Mouse (Mus musculus): Measurements from ENCODE around the gene Daxx. TPM values are rescaled to one million over a fixed set of nuclear protein-coding genes. Genes with fewer than 3 reads are reported as not detected.

Gene Daxx
- polyA plus RNA-seq, 1 experiment from 2014 or later: 65.4 TPM

DNA sequence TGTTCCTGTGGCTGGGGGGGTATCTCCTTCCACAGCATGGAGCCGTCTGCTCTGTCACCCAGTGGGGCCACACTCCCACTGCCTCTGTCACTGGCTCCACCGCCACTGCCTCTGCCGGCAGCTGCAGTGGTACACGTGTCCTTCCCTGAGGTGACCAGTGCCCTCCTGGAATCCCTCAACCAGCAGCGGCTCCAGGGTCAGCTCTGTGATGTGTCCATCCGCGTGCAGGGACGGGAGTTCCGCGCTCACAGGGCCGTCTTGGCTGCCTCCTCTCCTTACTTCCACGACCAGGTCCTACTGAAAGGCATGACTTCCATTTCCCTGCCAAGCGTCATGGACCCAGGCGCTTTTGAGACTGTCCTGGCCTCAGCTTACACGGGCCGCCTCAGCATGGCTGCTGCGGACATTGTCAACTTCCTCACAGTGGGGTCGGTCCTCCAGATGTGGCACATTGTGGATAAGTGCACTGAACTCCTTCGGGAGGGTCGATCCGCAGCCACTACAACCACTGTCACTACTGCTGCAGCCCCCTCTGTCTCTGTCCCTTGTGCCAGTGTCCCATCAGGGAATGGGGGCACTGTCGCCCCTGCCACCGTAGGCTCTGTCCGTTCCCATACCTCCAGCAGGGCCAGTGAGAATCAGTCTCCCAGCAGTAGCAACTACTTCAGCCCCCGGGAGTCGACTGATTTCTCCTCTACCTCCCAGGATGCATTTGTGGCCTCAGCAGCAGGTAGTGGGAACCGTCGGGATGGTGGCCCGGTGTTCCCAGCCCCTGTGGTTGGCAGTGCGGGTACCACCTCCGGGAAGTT lies 7.8 kb downstream of the Daxx start:
- peak overlapping the region; percentile 63 for H3K9ac ChIP-seq
- peaks cover 35% of the 10 kb centered on the region for H3K36me3 ChIP-seq
- H3K9me3 ChIP-seq: no peaks in the 10 kb centered on the region
- peak overlapping the region; percentile 68 for H3K4me2 ChIP-seq (replicated peaks)
- H3K27me3 ChIP-seq: no peaks in the 10 kb centered on the region
- WGBS: 75% methylated on average over 31 of the region's 31 CpGs
- peaks cover 44% of the 10 kb centered on the region for H3K4me1 ChIP-seq
- peak overlapping the region; percentile 52 for H3K4me3 ChIP-seq
- no peak for ATAC-seq (ENCODE audit: low FRiP score, low read depth)
- no peak overlapping the region for H3K27ac ChIP-seq

DNA sequence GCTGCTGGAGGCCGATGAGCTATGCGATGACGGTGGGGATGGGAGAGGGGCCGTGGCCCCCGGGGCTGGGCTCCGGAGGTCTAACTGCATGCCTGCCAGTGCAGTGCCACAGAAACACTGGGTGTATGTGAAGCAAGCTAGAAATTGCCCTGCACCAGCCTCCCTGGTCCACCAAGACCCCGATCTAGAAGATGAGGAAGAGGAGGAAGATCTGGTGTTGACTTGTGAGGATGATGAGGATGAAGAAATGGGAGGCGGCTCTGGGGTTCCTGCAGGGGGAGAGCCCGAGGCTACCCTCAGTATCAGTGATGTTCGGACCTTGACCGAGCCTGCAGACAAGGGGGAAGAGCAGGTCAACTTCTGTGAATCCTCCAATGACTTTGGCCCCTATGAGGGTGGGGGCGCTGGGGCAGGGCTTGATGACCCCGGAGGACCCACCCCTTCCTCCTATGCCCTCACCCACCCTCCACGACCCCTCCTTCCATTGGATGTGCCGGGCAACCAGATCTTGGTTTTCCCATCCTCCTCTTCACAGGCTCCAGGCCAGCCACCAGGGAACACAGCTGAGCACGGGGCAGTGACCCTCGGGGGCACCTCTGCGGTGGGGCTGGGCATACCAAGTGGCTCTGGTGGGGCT lies 8.6 kb downstream of the Daxx start:
- ATAC-seq (ENCODE audit: low FRiP score, low read depth): no peak
- peak overlapping the region; percentile 68; the same call in 1 of the 2 replicates for H3K4me2 ChIP-seq (replicated peaks)
- peaks cover 29% of the 10 kb centered on the region for H3K36me3 ChIP-seq
- H3K4me1 ChIP-seq: peaks cover 44% of the 10 kb centered on the region
- no peaks in the 10 kb centered on the region for H3K27me3 ChIP-seq
- 83% methylated on average over 18 of the region's 18 CpGs for WGBS
- H3K4me3 ChIP-seq: peak overlapping the region; percentile 65
- H3K27ac ChIP-seq: no peak overlapping the region
- H3K9me3 ChIP-seq: no peaks in the 10 kb centered on the region
- no peak overlapping the region for H3K9ac ChIP-seq

DNA sequence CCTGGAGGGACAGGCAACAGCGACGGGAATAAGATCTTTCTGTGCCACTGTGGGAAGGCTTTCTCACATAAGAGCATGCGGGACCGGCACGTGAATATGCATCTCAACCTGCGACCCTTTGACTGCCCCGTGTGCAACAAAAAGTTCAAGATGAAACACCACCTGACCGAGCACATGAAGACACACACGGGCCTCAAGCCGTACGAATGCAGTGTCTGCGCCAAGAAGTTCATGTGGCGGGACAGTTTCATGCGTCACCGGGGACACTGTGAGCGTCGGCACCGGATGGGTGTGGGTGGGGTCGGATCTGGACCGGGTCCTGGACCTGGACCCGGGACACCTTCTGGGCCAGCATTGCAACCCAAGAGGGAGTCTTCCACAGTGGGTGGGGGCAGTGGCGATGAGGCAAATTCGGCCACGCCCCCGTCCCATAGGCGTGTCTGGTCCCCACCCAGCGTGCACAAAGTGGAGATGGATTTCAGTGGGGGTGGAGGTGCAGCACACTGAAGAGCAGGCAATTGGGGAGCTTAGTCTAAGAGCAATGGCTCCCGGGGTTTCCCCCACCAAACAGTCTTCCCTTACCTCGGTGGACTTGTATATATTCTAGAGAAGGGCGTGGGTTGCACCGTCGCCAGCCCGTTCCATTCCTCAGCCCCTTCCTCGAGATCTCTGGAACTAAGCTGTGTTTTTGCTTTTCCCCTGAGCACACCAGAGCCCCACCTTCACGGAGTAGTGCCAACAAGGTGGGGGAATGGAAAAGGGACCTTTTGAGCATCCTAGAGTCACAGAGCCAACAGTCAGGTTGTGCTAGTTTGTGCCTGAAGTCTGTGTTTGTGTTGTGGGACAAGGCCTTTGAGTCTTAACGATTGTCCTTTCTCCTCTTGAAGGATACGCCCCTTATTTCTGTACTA lies 9.3 kb downstream of the Daxx start:
- H3K9me3 ChIP-seq: no peaks in the 10 kb centered on the region
- H3K4me3 ChIP-seq: peak overlapping the region; percentile 65
- H3K4me1 ChIP-seq: peaks cover 44% of the 10 kb centered on the region
- H3K36me3 ChIP-seq: peaks cover 23% of the 10 kb centered on the region
- no peaks in the 10 kb centered on the region for H3K27me3 ChIP-seq
- no peak overlapping the region for H3K9ac ChIP-seq
- H3K4me2 ChIP-seq (replicated peaks): peak overlapping the region; percentile 99
- H3K27ac ChIP-seq: no peak overlapping the region
- 64% methylated on average over 37 of the region's 37 CpGs for WGBS
- ATAC-seq (ENCODE audit: low FRiP score, low read depth): no peak

DNA sequence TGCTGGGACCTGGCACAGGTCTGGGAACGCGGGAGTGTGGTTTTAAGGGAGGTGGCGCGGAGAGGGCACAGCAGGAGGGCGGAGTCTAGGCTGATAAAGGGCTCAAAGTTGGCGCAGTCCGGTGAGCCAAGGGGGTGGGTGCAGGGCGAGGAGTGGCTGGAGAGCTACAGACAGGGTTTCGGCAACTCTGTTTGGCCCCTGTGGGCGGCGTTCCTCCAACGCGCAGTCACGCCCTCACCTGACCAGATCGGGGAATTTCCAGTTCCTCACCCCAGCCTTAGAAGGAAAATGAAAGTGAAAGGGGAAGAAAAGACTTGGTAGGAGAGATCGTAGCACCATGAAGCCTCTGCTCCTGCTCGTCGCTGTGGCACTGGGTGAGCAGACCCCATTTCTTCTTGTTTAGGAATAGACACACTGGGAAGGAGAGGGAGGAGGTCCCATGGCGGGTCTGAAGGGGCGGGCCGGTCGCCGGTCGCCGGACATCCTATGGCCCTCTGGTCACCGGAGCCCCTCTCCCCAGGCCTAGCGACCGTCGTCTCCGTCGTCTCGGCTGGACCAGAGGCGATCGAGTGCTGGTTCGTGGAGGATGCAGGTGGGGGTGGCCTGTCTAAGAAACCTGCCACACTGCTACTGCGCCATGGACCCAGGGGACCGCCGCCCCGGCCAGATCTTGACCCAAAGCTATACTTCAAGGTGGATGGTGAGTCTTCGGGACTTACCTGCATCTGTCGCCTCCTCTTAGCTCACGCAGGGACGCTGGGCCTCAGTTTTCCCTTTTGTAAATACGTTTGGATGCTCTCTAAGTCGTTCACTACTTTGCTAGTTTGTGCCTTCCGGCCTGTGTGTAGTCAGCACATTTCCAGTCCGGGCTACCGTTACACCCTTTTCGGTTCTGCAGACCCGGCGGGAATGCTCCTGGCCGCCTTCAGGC lies 10.4 kb downstream of the Daxx start:
- ATAC-seq (ENCODE audit: low FRiP score, low read depth): no peak
- Histone ChIP-seq H3K9ac (peak overlapping the region; percentile 82), H3K4me1 (peaks cover 38% of the 10 kb centered on the region), H3K4me2 (replicated peaks) (peak overlapping the region; percentile 99), H3K36me3 (peaks cover 12% of the 10 kb centered on the region), H3K27ac (peak overlapping the region; percentile 77), H3K4me3 (peak overlapping the region; percentile 65), H3K27me3 (no peaks in the 10 kb centered on the region), H3K9me3 (no peaks in the 10 kb centered on the region)
- under 1% methylated on average over 52 of the region's 52 CpGs for WGBS

DNA sequence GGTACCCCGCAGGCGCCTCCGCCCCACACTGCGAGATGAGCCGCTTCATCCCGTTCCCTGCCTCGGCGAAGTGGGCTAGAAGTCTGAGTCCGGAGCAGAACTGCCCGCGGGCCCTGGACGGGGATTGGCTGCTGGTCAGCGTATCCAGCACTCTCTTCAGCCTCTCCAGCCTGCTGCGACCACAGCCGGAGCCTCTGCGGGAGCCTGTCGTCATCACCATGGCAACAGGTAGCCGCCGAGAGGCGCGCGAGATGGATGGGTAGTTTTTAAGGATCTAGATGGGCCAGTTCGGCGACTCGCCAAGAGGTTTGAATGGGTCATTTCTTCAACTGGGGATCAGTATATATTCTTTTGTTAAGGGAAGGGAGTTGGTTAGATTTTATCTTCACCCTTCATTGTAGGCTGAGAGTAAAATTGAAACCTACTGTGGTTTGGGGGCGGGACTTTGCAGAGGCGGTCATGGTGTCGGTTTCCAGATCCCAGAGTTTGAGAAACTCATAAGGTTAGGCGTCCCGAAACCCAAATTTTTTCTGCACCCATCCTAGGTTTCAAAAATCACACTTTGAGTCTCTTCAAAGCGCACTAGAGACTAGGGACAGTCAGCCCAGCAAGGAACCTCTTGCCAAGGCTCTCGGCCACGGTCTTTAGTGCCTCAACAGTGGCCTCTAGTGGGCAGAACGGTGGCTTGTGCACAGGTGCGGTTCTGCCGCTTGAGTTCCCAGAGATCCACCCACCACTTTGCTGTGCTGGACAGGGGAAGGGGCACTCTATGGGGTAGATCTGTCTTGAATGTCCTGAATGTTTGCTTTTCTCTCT lies 11.3 kb downstream of the Daxx start:
- peak; percentile 25 for ATAC-seq (ENCODE audit: low FRiP score, low read depth)
- peak overlapping the region; percentile 65 for H3K4me3 ChIP-seq
- peaks cover 12% of the 10 kb centered on the region; the same call in 1 of the 2 replicates for H3K36me3 ChIP-seq
- peak overlapping the region; percentile 99 for H3K4me2 ChIP-seq (replicated peaks)
- H3K27me3 ChIP-seq: no peaks in the 10 kb centered on the region
- WGBS: 1% methylated on average over 36 of the region's 36 CpGs
- H3K4me1 ChIP-seq: peaks cover 29% of the 10 kb centered on the region
- peak overlapping the region; percentile 82 for H3K9ac ChIP-seq
- no peaks in the 10 kb centered on the region for H3K9me3 ChIP-seq
- peak overlapping the region; percentile 77; the same call in 1 of the 2 replicates for H3K27ac ChIP-seq

DNA sequence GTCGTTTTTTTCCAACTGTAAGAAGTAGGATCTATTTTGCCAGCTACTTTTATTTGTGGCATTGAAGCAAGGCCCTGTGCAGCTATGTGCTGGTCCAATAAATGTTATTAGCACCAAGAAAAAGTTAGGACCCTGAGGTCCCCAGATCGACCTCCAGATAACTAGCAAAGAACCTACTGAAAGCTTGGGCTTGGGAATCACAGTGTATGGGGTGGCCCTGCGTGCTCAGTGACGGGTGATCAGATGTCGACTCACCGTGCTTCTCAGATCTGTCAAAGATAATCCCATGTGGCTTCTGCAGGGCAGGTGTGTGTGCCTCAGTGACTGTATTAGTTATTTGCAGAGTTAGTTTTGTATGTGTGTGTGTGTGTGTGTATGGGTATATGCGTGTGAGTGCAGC lies 12.1 kb downstream of the Daxx start:
- Histone ChIP-seq H3K9me3 (no peaks in the 10 kb centered on the region), H3K4me3 (no peak overlapping the region), H3K27ac (no peak overlapping the region), H3K4me1 (peaks cover 29% of the 10 kb centered on the region), H3K9ac (no peak overlapping the region), H3K4me2 (replicated peaks) (no peak overlapping the region), H3K27me3 (no peaks in the 10 kb centered on the region), H3K36me3 (peaks cover 21% of the 10 kb centered on the region; the same call in 1 of the 2 replicates)
- WGBS: 85% methylated on average over 7 of the region's 7 CpGs
- no peak for ATAC-seq (ENCODE audit: low FRiP score, low read depth)

DNA sequence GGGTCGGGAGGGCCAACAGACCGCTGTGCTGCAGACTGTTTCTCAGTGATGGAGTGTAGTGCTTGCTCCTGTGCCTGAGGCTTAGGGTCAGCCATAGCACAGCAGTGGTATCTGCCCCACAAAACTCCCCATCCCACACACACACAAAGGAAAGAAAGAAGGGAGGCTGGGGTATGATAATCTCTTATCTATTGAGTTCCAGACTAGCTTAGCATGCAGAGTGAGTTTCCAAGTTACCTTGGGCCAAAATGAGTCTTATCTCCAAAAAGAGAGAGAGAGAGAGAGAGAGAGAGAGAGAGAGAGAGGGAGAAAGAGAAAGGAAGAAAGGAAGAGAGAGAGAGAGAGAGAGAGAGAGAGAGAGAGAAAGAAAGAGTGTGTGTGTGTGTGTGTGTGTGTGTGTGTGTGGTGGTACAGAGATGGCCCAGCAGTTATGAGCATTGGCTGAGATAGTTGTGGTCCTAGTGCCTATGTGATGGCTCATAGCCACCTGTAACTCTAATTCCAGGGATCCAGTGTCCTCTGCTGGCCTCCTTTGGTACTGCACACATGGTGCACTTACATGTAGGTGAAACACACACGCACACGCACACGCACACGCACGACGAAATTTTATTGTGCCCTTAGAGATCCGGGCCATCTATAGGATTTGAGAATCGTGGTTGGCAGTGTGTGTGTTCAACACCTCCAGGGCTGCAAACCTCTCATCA lies 15.5 kb downstream of the Daxx start:
- Histone ChIP-seq H3K4me3 (no peak overlapping the region), H3K9ac (no peak overlapping the region), H3K27ac (no peak overlapping the region), H3K9me3 (no peaks in the 10 kb centered on the region), H3K27me3 (no peaks in the 10 kb centered on the region), H3K4me2 (replicated peaks) (no peak overlapping the region), H3K36me3 (peaks cover 22% of the 10 kb centered on the region; the same call in 1 of the 2 replicates), H3K4me1 (peaks cover 18% of the 10 kb centered on the region)
- 85% methylated on average over 10 of the region's 10 CpGs for WGBS
- ATAC-seq (ENCODE audit: low FRiP score, low read depth): no peak

DNA sequence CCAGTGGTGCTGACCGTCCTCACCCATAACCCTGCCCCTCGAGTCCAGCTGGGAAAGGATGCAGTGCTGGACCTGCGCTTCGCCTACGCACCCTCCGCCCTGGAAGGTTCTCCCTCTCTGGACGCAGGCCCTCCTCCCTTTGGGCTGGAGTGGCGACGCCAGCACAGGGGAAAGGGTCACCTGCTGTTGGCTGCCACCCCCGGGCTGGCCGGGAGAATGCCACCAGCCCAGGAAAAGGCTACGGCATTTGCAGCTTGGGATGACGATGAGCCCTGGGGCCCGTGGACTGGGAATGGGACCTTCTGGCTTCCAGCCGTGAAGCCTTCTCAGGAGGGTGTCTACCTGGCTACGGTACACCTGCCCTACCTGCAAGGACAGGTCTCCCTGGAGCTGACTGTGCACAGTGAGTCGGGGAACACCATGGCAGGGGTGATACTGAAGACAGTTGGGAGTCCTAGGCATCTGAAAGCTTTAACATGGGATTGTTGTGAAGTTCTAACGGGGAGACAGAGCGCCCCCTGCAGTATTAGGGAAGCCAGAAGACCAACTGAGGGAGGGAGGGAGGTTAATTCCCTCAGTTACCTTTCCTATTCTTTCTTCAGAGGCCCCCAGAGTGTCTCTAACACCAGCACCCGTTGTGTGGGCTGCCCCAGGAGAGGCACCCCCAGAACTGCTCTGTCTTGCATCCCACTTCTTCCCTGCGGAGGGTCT lies 16.3 kb downstream of the Daxx start:
- no peak for ATAC-seq (ENCODE audit: low FRiP score, low read depth)
- Histone ChIP-seq H3K27me3 (no peaks in the 10 kb centered on the region), H3K4me1 (peaks cover 14% of the 10 kb centered on the region), H3K36me3 (peaks cover 22% of the 10 kb centered on the region; the same call in 1 of the 2 replicates), H3K9ac (no peak overlapping the region), H3K27ac (no peak overlapping the region), H3K4me3 (no peak overlapping the region), H3K4me2 (replicated peaks) (no peak overlapping the region), H3K9me3 (no peaks in the 10 kb centered on the region)
- WGBS: 84% methylated on average over 21 of the region's 21 CpGs

DNA sequence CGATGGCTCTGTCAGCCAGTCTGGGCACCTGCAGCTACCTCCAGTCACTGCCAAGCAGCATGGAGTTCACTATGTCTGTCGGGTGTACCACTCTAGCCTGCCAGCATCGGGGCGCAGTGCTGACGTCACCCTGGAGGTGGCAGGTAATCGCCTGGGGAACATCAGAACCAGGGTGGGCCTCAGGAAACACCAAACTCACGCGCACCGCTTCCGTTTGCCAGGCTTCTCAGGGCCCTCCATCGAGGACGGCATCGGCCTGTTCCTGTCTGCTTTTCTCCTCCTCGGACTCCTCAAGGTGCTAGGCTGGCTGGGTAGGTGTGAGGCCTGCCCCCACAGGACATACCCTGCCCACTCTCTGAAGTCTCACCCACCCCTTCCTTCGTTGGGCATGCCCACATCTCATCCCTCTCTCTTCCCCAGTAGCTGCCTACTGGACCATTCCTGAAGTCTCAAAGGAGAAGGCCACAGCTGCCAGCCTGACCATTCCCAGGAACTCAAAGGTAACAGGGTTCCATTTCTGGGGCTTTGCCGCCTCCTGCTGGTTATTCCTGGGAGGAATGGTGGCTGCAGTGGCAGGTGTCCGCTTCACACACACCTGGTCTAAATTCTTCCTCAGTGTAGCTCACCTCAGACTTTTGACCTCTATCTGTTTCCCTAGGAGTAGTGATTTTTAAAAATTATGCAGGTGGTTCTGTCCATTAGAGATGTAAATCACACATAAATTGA lies 17.2 kb downstream of the Daxx start:
- Histone ChIP-seq H3K9ac (no peak overlapping the region), H3K27ac (no peak overlapping the region), H3K4me1 (peaks cover 21% of the 10 kb centered on the region), H3K4me2 (replicated peaks) (no peak overlapping the region), H3K27me3 (no peaks in the 10 kb centered on the region), H3K36me3 (peaks cover 22% of the 10 kb centered on the region; the same call in 1 of the 2 replicates), H3K4me3 (no peak overlapping the region), H3K9me3 (no peaks in the 10 kb centered on the region)
- 75% methylated on average over 17 of the region's 17 CpGs for WGBS
- no peak for ATAC-seq (ENCODE audit: low FRiP score, low read depth)

Data from limb, embryonic 13.5 days (tissue).